Mouse (Mus musculus): ENCODE data around the gene Gm49318. TPM values are rescaled to one million over a fixed set of nuclear protein-coding genes. Genes with fewer than 3 reads are reported as not detected.
A peak's percentile ranks its signal among the peaks of the same experiment; 100 is the strongest.

Gene Gm49318
- polyA plus RNA-seq, 1 experiment from 2014 or later, result not detected

DNA sequence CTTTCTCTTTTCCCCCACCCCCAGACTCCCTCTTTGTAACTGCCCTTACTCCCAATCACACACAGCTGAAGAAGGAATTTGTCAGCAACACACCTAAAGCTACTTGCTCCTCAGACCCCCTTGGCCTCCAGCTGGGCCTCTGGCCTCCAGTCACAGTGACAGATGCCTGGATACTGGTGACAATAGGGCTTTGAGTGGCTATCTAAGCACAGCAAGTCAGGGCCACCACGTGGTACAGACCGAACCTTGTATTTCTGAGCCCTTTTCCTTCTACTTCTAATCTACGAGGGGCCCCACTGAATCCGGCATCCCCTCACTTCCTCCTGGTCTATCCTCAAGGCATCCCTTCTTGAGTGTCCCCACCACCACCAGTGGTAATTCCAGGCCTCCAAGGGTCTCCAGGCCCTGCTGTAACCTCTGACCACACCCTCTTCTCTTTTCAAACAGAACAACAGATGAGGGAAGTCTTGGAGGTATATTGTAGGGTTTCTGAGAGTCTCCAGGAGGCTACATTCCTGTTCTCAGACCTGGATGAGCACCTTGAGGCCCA, 21.3 kb downstream of the Gm49318 start:
- no peak overlapping the region for H3K27ac ChIP-seq
- peak overlapping the region; percentile 74; the same call in 1 of the 2 replicates for H3K4me2 ChIP-seq
- peaks cover 26% of the 10 kb centered on the region for H3K4me1 ChIP-seq
- no peak overlapping the region for H3K4me3 ChIP-seq (replicated peaks)
- H3K9ac ChIP-seq, result no peak overlapping the region
- H3K27me3 ChIP-seq, result peaks cover 63% of the 10 kb centered on the region
- no peaks in the 10 kb centered on the region for H3K9me3 ChIP-seq (replicated peaks)
- WGBS, result 60% methylated on average over 4 of the region's 4 CpGs
- ATAC-seq (replicated peaks; ENCODE audit: low FRiP score), result no peak
- no peaks in the 10 kb centered on the region for H3K36me3 ChIP-seq

DNA sequence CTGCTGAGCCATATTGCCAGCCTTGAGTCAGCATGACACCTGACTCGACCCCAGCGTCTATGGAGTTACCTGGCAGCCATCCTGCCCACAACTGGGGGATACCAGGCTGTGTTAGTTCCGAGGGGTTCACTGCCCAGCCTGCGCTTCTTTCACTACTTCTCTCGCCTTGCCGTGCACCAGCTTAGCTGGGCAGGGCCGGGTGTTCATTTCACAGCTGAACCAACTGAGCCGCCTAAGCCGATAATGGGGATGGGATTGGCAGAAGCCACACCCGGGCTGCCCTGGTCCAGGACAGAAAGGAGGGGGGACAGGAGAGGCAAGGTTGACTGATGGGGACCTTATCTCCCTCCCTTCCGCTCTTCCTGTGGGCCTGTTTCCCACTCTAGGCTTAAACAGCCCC, 21.7 kb downstream of the Gm49318 start:
- Histone ChIP-seq H3K4me1 (peaks cover 21% of the 10 kb centered on the region), H3K4me2 (no peak overlapping the region), H3K9me3 (replicated peaks) (no peaks in the 10 kb centered on the region), H3K36me3 (no peaks in the 10 kb centered on the region), H3K27me3 (peaks cover 59% of the 10 kb centered on the region), H3K4me3 (replicated peaks) (no peak overlapping the region), H3K9ac (no peak overlapping the region), H3K27ac (no peak overlapping the region)
- no peak for ATAC-seq (replicated peaks; ENCODE audit: low FRiP score)
- 80% methylated on average over 11 of the region's 11 CpGs for WGBS

DNA sequence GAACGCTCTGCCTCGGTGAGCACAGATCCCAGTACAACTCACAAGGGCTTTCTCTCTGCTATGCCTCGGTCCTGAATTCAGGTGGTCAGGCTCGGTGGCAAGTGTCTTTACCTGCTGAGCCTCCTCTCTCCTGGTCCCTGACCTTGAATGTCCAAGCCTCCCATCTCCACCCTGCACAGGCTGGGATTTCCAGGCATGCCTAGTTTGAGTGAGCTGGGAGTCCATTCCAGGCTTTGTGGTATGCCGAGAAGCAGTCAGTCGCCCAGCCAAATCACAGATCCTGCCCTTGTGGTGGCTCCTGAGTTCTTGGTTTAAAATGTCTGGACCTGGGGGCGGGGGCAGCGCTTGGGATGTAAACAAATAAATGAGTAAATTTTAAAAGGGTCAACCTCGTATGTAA, 23.7 kb downstream of the Gm49318 start:
- H3K4me1 ChIP-seq, result peaks cover 20% of the 10 kb centered on the region
- WGBS, result 54% methylated on average over 9 of the region's 9 CpGs
- H3K27me3 ChIP-seq, result peaks cover 40% of the 10 kb centered on the region
- H3K9me3 ChIP-seq (replicated peaks), result no peaks in the 10 kb centered on the region
- no peak overlapping the region for H3K9ac ChIP-seq
- ATAC-seq (replicated peaks; ENCODE audit: low FRiP score), result no peak
- H3K4me3 ChIP-seq (replicated peaks), result no peak overlapping the region
- H3K36me3 ChIP-seq, result no peaks in the 10 kb centered on the region
- H3K27ac ChIP-seq, result no peak overlapping the region
- no peak overlapping the region for H3K4me2 ChIP-seq

DNA sequence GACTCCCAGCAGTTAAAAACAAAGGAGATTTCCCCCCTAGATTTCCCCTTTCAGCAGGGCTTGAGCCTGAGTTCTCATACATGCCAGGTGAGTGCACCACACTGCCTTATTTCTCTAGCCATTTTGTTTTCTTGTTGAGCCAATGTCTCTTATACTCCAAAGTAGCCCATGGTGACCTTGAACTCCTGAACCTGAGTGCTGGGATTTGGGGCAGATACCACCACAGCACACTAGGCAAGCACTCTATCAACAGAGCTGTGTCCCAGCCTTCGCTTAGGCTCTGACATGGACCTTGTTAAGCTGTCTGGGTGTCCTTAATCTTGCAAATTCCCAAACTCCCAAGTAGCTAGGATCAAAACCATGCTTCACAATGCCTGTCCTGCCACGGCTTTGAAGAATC, 29.2 kb downstream of the Gm49318 start:
- Histone ChIP-seq H3K4me3 (replicated peaks) (no peak overlapping the region), H3K9me3 (replicated peaks) (no peaks in the 10 kb centered on the region), H3K27me3 (no peaks in the 10 kb centered on the region), H3K4me1 (no peaks in the 10 kb centered on the region), H3K36me3 (no peaks in the 10 kb centered on the region), H3K27ac (no peak overlapping the region), H3K4me2 (no peak overlapping the region), H3K9ac (no peak overlapping the region)
- no peak for ATAC-seq (replicated peaks; ENCODE audit: low FRiP score)
- WGBS, result 49% methylated on average over 2 of the region's 2 CpGs

DNA sequence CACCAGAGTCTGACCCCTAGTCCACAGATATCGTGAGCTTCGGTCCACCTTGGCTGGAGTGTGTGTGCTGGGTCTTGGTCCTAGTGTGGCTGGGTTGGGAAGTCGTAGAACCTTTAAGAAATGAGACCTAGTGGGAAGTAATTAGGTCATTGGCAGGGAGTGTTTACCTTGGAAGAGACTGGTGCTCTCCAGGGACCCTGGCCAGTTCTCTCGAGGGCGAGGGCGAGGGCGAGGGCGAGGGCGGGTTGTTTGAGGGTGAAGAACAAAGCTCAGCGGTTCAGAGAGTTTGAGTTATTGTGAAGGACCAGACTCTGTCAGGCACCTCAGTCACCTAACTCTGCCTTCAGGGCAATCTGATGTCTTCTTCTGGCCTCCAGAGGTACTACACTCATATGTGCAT, 33.2 kb downstream of the Gm49318 start:
- ATAC-seq (replicated peaks; ENCODE audit: low FRiP score), result no peak
- 71% methylated on average over 10 of the region's 10 CpGs for WGBS
- no peaks in the 10 kb centered on the region for H3K4me1 ChIP-seq
- no peak overlapping the region for H3K27ac ChIP-seq
- H3K27me3 ChIP-seq, result no peaks in the 10 kb centered on the region
- no peaks in the 10 kb centered on the region for H3K9me3 ChIP-seq (replicated peaks)
- H3K4me3 ChIP-seq (replicated peaks), result no peak overlapping the region
- no peaks in the 10 kb centered on the region for H3K36me3 ChIP-seq
- H3K9ac ChIP-seq, result no peak overlapping the region
- no peak overlapping the region for H3K4me2 ChIP-seq

DNA sequence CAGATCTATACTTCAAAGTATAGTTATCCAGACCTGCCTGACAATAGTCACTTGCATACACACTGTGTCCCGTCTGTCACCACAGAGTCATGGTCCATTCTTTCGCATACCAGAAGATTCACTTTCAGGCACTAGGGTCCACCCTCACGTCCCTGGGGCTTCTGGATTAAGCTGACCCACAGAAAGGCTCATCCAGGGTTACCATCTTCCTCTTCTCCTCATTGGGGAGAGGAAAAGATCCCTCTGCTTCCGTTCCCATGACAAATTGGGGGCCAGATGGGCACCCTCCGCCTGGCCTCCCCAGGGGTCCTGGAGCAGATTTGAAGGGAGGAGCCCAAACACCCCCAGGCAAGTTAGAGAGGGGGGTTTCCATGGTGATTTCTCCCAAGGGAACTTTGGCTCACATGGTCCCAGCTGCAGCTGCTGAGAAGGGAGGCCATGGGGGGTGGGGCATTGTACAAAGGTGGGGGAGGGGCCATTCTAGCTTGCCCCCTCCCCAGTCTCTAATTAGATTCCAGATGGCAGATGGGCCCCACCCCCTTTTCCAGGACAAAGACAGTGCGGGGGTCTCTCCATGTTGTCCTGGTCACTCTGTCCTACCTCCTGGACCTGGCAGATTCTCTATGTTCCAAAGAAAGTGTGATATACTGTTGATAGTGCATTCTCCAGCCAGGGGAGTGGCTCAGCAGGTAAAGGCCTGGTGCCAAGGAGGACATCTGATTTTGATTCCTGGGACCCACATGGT, 35.6 kb downstream of the Gm49318 start:
- Histone ChIP-seq H3K9me3 (replicated peaks) (no peaks in the 10 kb centered on the region), H3K4me2 (no peak overlapping the region), H3K9ac (no peak overlapping the region), H3K27me3 (no peaks in the 10 kb centered on the region), H3K36me3 (no peaks in the 10 kb centered on the region), H3K27ac (no peak overlapping the region), H3K4me1 (no peaks in the 10 kb centered on the region), H3K4me3 (replicated peaks) (no peak overlapping the region)
- ATAC-seq (replicated peaks; ENCODE audit: low FRiP score), result no peak
- WGBS, result 55% methylated on average over 6 of the region's 6 CpGs

DNA sequence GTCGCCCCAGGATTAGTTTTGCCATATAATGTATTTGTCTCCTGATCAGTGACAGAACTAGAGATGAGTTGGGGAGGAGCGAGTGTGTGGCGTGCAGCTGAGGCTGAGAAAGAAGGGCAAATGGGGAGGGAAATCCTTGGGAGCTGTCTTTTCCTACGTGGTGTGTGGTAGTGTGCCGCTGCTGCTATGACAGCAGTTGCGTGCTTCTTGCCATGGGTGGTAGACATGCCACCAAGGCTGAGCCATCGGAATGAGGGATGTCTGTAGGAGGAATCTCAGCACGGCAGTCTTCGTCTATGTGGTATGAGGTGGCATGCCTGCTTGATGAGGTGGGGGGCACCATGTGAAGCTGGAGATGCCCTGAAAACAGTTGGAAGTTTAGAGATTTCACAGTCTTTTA, 40.7 kb downstream of the Gm49318 start:
- Histone ChIP-seq H3K27me3 (no peaks in the 10 kb centered on the region), H3K4me2 (no peak overlapping the region), H3K9me3 (replicated peaks) (no peaks in the 10 kb centered on the region), H3K4me1 (no peaks in the 10 kb centered on the region), H3K4me3 (replicated peaks) (no peak overlapping the region), H3K9ac (no peak overlapping the region), H3K27ac (no peak overlapping the region), H3K36me3 (no peaks in the 10 kb centered on the region)
- ATAC-seq (replicated peaks; ENCODE audit: low FRiP score), result no peak
- 91% methylated on average over 9 of the region's 9 CpGs for WGBS

DNA sequence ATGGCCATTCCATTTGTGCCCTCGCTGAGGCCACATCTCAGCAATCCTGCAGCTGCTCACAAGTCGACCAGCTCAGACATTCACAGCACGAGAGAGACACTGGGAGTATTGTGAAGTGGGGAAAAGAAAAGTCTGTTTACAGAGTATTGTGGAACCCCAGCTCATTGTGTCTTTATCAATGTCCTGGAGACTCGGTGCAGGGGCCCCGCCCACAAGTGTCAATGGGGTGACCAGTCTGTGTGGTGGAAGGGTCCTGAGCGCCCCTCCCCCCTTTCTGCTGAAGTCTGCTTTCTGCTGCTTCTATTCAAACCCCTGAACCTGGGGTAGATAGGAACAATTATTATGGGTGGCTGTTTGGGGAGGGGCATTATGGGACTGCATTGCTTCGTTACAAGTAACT, 42.6 kb downstream of the Gm49318 start:
- WGBS, result 60% methylated on average over 7 of the region's 7 CpGs
- H3K27ac ChIP-seq, result no peak overlapping the region
- H3K27me3 ChIP-seq, result no peaks in the 10 kb centered on the region; the same call in 1 of the 2 replicates
- no peak overlapping the region for H3K9ac ChIP-seq
- no peak overlapping the region for H3K4me2 ChIP-seq
- no peak overlapping the region for H3K4me3 ChIP-seq (replicated peaks)
- no peaks in the 10 kb centered on the region for H3K9me3 ChIP-seq (replicated peaks)
- no peaks in the 10 kb centered on the region for H3K4me1 ChIP-seq
- no peaks in the 10 kb centered on the region for H3K36me3 ChIP-seq
- no peak for ATAC-seq (replicated peaks; ENCODE audit: low FRiP score)

DNA sequence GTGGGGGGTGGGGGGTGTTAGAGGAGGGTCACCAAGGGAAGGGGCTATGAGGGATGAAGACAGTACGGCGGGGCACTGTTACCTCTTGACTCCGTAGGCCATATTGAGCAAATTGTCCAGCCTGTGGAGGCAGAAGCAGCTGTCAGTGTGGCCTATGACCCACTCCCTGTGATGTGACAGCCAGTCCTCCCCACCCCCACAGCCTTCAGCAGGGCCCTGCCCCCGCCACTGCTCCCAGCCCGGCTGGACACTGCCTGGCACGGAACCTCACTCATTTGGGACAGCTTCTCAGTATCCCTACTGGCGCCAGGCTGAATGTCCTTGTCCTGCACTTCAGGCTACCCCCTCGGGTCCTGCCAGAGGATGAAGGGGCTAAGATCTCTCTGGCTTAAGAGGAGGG, 46.5 kb downstream of the Gm49318 start:
- Histone ChIP-seq H3K36me3 (no peaks in the 10 kb centered on the region), H3K9me3 (replicated peaks) (no peaks in the 10 kb centered on the region), H3K27ac (no peak overlapping the region), H3K27me3 (no peaks in the 10 kb centered on the region; the same call in 1 of the 2 replicates), H3K4me1 (no peaks in the 10 kb centered on the region), H3K4me3 (replicated peaks) (no peak overlapping the region), H3K4me2 (no peak overlapping the region), H3K9ac (no peak overlapping the region)
- 33% methylated on average over 8 of the region's 8 CpGs for WGBS
- no peak for ATAC-seq (replicated peaks; ENCODE audit: low FRiP score)

DNA sequence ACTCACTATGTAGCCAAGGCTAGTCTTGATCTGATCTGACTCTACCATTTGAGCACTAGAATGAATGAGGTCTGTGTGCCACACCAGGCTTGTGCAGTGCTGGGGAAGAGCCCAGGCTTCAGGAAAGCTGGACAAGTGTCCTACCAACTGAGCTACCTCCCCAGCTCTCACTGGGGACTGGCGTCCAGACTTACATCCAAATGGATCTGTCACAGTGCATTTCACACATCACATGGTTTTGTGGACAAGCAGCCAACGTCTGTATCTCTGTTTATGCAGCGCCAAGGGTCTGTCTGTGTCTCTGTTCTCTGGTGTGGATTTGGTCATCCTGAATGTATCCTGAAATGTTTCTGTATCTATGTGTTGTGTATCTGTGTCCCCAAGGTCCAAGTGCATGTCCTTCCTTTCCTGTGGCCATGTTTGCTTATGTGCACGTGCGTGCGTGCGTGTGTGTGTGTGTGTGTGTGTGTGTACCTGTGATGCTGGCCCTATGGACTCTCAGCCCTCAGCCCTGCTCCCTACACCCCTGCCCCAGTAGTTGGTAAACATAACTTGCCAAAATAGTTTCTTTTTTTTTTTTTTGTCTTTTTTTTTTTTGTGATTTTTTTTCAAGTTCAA, 53.7 kb downstream of the Gm49318 start:
- Histone ChIP-seq H3K27ac (no peak overlapping the region), H3K9me3 (replicated peaks) (no peaks in the 10 kb centered on the region), H3K4me2 (no peak overlapping the region), H3K9ac (no peak overlapping the region), H3K36me3 (peaks cover 31% of the 10 kb centered on the region), H3K4me1 (peaks cover 3% of the 10 kb centered on the region; the same call in 1 of the 2 replicates), H3K27me3 (no peaks in the 10 kb centered on the region), H3K4me3 (replicated peaks) (no peak overlapping the region)
- WGBS, result 78% methylated on average over 7 of the region's 7 CpGs
- no peak for ATAC-seq (replicated peaks; ENCODE audit: low FRiP score)

DNA sequence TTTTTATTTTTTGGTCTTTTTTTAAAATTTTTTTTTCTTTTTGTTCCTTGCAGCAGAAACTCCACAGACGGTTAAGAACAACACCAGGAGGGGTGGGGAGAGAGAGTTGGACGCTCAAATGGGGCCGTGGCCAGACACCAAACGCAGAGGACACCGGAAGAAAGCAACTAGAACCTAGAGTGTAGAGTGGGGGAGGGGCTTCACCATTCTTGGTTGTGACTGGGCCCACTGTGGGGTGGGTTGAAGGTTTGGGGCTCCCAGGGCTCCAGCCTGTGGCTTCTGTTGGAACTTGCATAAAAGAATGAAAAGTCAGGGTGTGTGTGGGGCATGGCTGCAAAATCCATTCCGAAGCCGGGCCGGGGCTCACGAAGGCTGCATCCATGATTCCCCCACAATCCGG, 54.8 kb downstream of the Gm49318 start:
- Histone ChIP-seq H3K27ac (no peak overlapping the region), H3K36me3 (peaks cover 41% of the 10 kb centered on the region), H3K4me2 (no peak overlapping the region), H3K4me1 (peaks cover 3% of the 10 kb centered on the region; the same call in 1 of the 2 replicates), H3K4me3 (replicated peaks) (no peak overlapping the region), H3K9ac (no peak overlapping the region), H3K27me3 (no peaks in the 10 kb centered on the region), H3K9me3 (replicated peaks) (no peaks in the 10 kb centered on the region)
- no peak for ATAC-seq (replicated peaks; ENCODE audit: low FRiP score)
- 60% methylated on average over 10 of the region's 10 CpGs for WGBS

DNA sequence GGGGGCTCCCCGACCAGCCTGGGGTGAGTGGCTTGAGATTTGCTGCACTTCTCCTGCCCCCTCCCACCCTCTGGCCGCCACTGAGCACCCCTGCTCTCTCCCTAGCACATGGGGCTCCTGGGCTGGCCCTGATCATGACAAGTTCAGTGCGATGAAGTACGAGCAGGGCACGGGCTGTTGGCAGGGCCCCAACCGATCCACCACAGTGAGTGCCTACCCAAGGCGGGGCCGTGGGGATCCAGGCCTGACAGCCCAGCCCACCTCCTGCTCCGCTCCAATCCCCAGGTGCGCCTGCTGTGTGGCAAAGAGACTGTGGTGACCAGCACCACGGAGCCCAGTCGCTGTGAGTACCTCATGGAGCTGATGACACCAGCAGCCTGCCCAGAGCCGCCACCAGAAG, 58.3 kb downstream of the Gm49318 start:
- Histone ChIP-seq H3K4me2 (no peak overlapping the region), H3K27me3 (no peaks in the 10 kb centered on the region), H3K36me3 (peaks cover 76% of the 10 kb centered on the region), H3K4me3 (replicated peaks) (no peak overlapping the region), H3K9me3 (replicated peaks) (no peaks in the 10 kb centered on the region), H3K27ac (no peak overlapping the region), H3K4me1 (peaks cover 3% of the 10 kb centered on the region; the same call in 1 of the 2 replicates), H3K9ac (no peak overlapping the region)
- 90% methylated on average over 13 of the region's 13 CpGs for WGBS
- ATAC-seq (replicated peaks; ENCODE audit: low FRiP score), result no peak

All from kidney, embryonic 15.5 days (tissue).